Mouse (Mus musculus): ENCODE measurements at regions not wholly inside any gene's neighbourhood (a gene's known extent, or its start where the extent isn't known, plus 50 kb on each side); places are given as distances from the start of the nearest gene placed in this dataset.

GRCm38 (mm10) chr15:90131777-90132176 lies 92.3 kb upstream of the Alg10b start:
- H3K36me3 ChIP-seq (replicated peaks), result no peaks in the 10 kb centered on the region
- H3K4me1 ChIP-seq, result no peaks in the 10 kb centered on the region
- WGBS, result 88% methylated on average over 5 of the region's 5 CpGs
- H3K27me3 ChIP-seq (replicated peaks; ENCODE audit: low read depth, poor library complexity, severe bottlenecking), result no peaks in the 10 kb centered on the region
- no peaks in the 10 kb centered on the region for H3K9me3 ChIP-seq
- H3K4me3 ChIP-seq, result no peak overlapping the region
- no peak overlapping the region for H3K27ac ChIP-seq (replicated peaks)
- DNase-seq (ENCODE audit: low spot score), result no peak

DNA sequence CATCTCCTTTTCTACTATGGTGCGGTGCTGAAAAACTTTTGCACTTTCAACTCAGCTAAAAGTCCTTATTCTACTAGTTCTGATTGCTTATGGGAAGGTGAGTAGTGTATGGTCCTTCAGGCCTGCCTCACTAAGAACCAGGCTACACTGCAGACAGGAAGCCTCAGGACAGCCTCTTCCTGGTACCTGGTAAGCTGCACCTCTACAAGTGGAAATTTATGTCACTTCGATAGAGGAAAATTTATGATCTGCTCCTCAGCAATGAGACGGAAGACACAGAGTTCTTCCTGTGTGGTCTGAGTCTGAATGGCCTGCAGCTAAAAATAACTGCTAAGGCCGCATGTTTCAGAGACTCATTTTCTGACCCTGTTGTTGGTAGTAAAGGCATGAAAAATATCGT lies 83.1 kb upstream of the Alg10b start:
- no peak overlapping the region for H3K4me3 ChIP-seq
- H3K36me3 ChIP-seq (replicated peaks), result no peaks in the 10 kb centered on the region
- no peaks in the 10 kb centered on the region for H3K9me3 ChIP-seq
- H3K4me1 ChIP-seq, result no peaks in the 10 kb centered on the region
- WGBS, result 83% methylated on average over 5 of the region's 5 CpGs
- H3K27ac ChIP-seq (replicated peaks), result no peak overlapping the region
- no peak for DNase-seq (ENCODE audit: low spot score)
- H3K27me3 ChIP-seq (replicated peaks; ENCODE audit: low read depth, poor library complexity, severe bottlenecking), result no peaks in the 10 kb centered on the region

DNA sequence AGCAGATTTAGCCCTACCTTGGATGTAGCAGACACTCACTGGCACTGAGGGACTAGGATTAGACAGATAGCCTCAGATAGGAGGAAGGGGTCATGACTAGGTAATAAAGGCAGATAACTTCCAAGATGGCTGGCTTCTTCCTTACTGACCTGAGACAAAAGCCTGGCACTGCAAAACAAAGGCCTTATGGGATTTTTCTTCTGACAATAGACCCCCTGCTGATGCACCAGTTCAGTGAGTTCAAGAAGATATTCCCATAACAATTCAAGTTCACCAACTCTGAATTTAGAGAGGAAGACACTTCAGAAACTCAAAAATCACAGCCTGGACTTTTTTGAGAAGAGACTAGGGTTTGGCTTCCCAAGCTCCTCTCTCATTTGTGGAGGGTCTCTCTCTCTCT lies 75.4 kb upstream of the Alg10b start:
- no peaks in the 10 kb centered on the region for H3K36me3 ChIP-seq (replicated peaks)
- H3K4me1 ChIP-seq, result peaks cover 7% of the 10 kb centered on the region
- no peaks in the 10 kb centered on the region for H3K27me3 ChIP-seq (replicated peaks; ENCODE audit: low read depth, poor library complexity, severe bottlenecking)
- DNase-seq (ENCODE audit: low spot score), result no peak
- no peak overlapping the region for H3K27ac ChIP-seq (replicated peaks)
- H3K4me3 ChIP-seq, result no peak overlapping the region
- no peaks in the 10 kb centered on the region for H3K9me3 ChIP-seq

DNA sequence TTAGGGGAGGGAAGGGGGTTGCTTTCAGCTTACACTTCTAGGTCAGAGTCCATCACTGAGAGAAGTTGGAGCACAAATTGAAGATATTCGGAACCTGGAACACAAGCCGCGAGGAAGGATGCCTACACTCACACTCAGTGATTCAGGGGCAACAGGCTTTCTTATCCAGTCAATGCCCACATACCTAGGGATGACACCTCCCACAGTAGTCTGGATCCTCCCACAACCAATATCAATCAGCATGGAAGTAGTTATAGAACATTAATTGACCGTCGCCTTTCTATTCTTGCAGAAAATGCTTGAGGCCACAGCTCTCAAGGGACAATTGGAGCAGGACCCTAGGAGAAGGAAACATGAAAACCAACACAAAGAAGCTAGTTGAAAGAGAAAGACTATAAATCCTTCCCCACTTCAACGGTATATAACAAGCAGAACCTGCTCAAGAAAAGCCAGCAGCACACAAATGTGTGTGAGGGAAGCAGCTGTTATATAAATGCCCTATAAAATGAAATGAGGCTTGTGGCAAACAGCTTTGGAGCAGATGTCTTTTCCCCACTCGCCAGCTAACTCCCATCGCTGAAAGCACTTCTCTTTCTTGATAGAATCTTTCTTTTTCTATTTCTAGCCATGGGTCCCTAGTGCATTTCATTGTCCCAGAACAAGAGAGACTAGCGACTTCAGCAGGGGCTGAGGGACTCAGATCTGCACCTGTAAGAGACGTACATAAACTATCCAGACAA lies 70.1 kb upstream of the Alg10b start:
- Histone ChIP-seq H3K27ac (replicated peaks) (no peak overlapping the region), H3K36me3 (replicated peaks) (no peaks in the 10 kb centered on the region), H3K4me1 (peaks cover 7% of the 10 kb centered on the region), H3K9me3 (no peaks in the 10 kb centered on the region), H3K4me3 (no peak overlapping the region), H3K27me3 (replicated peaks; ENCODE audit: low read depth, poor library complexity, severe bottlenecking) (no peaks in the 10 kb centered on the region)
- DNase-seq (ENCODE audit: low spot score), result no peak
- WGBS, result 86% methylated on average over 10 of the region's 10 CpGs

Data from embryonic facial prominence, embryonic 10.5 days (tissue).